Mouse (Mus musculus) intestine, embryonic 15.5 days (tissue): Measurements from ENCODE around the gene Jkamp. TPM values are rescaled to one million over a fixed set of nuclear protein-coding genes. Genes with fewer than 3 reads are reported as not detected.
A peak's percentile ranks its signal among the peaks of the same experiment; 100 is the strongest.

Source experiments
- ATAC-seq: fragments of 200-750 bp; cut with Nextera tagmentation; 2 replicates; pipeline ENCODE4 v1.8.0; 2017; ENCODE audit warnings: moderate TSS enrichment, moderate library complexity
- H3K27ac ChIP-seq: fragments of 300-500 bp; sonication (generic); 2 replicates; pipeline ENCODE4 v1.5.1; 2015; ENCODE audit warnings: mild to moderate bottlenecking, inconsistent platforms
- H3K27me3 ChIP-seq: fragments of 300-500 bp; sonication (generic); replicated peaks from 2 replicates; pipeline ENCODE4 v1.6.1; 2015; ENCODE audit warnings: inconsistent platforms
- H3K36me3 ChIP-seq: fragments of 300-500 bp; sonication (generic); 2 replicates; pipeline ENCODE4 v1.6.1; 2015; ENCODE audit warnings: inconsistent platforms
- H3K4me1 ChIP-seq: fragments of 300-500 bp; sonication (generic); replicated peaks from 2 replicates; pipeline ENCODE4 v1.6.1; 2015; ENCODE audit warnings: inconsistent platforms
- H3K4me2 ChIP-seq: fragments of 300-500 bp; sonication (generic); replicated peaks from 2 replicates; pipeline ENCODE4 v1.6.1; 2015; ENCODE audit warnings: mild to moderate bottlenecking, inconsistent platforms
- H3K4me3 ChIP-seq: fragments of 300-500 bp; sonication (generic); replicated peaks from 2 replicates; pipeline ENCODE4 v1.5.1; 2015; ENCODE audit warnings: inconsistent platforms
- H3K9ac ChIP-seq: fragments of 300-500 bp; sonication (generic); 2 replicates; pipeline ENCODE4 v1.6.1; 2015; ENCODE audit warnings: inconsistent platforms
- H3K9me3 ChIP-seq: fragments of 300-500 bp; sonication (generic); 2 replicates; pipeline ENCODE4 v1.6.1; 2016; ENCODE audit warnings: inconsistent platforms
- WGBS: fragments of 180-500 bp; shearing (Covaris S2); methylation state at CpG from one replicate; pipeline ENCODE4 v1.1.7; 2015; 5-methylcytosine and 5-hydroxymethylcytosine counted together
- polyA plus RNA-seq: library from polyadenylated mRNA; unstranded; fragments of >200 nt; fragmentation: Nextera tagmentation; extraction: Ambion mirVana; gene quantifications from 2 replicates; pipeline ENCODE4 v1.2.1, GENCODE M21; 2015

Jkamp gene
- polyA plus RNA-seq, 1 experiment from 2014 or later: 59.8 TPM

DNA sequence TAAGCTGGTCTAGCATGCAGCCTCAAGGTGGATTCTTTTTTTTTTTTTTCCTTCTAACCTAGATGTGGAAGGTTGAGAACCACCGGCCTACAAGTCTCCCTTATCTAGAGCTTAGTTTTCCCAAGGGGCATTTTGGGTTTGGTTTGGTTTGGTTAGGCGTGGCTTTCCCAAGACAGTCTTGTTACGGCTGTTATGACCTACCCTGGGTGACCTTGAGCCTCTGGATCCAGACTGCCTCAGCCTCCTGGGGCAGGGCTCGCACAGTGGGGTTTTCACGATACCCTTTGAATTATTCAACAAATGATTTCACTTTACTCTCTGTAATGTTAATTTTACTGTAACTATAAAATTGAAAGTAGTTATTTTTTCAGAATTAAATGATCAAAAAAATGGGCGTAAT is 17.4 kb downstream of the Jkamp start:
- Histone ChIP-seq H3K27me3 (no peaks in the 10 kb centered on the region), H3K9me3 (no peaks in the 10 kb centered on the region), H3K4me2 (no peak overlapping the region), H3K9ac (no peak overlapping the region), H3K36me3 (peaks cover 7% of the 10 kb centered on the region; the same call in 1 of the 2 replicates), H3K4me1 (0 out of 2 replicates have a peak, but pooled peaks cover 2% of the 10 kb centered on the region), H3K4me3 (no peak overlapping the region), H3K27ac (no peak overlapping the region)
- ATAC-seq: no peak
- WGBS: 74% methylated on average over 6 of the region's 6 CpGs

- Histone ChIP-seq H3K4me1 (0 out of 2 replicates have a peak, but pooled peaks cover 2% of the 10 kb centered on the region), H3K27ac (no peak overlapping the region), H3K36me3 (peaks cover 7% of the 10 kb centered on the region; the same call in 1 of the 2 replicates), H3K9me3 (no peaks in the 10 kb centered on the region), H3K27me3 (no peaks in the 10 kb centered on the region), H3K4me3 (no peak overlapping the region), H3K9ac (no peak overlapping the region), H3K4me2 (no peak overlapping the region)
- WGBS: 86% methylated on average over 5 of the region's 5 CpGs
- no peak for ATAC-seq
Observed at GRCm38 (mm10) chr12:72104027-72104426, 18.6 kb downstream of the Jkamp start.

- Histone ChIP-seq H3K4me3 (no peak overlapping the region), H3K4me2 (0 out of 2 replicates have a peak overlapping the region, but pooled peaks have one; percentile 14)
- peak; percentile 77 for ATAC-seq
Observed at GRCm38 (mm10) chr12:72104525-72105281, 19.3 kb downstream of the Jkamp start.

DNA sequence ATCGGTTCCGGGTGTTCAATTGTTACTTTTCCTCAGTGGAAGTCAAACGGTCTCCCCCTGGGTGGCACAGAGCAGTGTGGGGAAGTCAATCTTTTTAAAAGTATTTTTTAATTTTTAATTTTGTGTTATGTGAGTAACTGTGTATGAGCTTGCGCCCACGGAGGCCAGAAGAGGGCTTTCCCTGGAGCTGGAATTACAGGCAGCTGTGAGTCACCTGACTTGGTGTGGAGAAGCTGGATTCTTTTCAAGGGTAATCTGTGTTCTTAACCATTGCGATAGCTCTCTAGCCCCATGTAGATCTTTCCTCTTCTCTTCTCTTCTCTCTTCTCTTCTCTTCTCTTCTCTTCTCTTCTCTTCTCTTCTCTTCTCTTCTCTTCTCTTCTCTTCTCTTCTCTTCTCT is 29.7 kb downstream of the Jkamp start:
- WGBS: 75% methylated on average over 6 of the region's 6 CpGs
- no peak overlapping the region for H3K4me3 ChIP-seq
- no peaks in the 10 kb centered on the region for H3K4me1 ChIP-seq
- H3K27ac ChIP-seq: no peak overlapping the region
- H3K27me3 ChIP-seq: no peaks in the 10 kb centered on the region
- no peak overlapping the region for H3K9ac ChIP-seq
- H3K9me3 ChIP-seq: no peaks in the 10 kb centered on the region
- ATAC-seq: no peak
- H3K4me2 ChIP-seq: no peak overlapping the region
- H3K36me3 ChIP-seq: no peaks in the 10 kb centered on the region

More at GRCm38 (mm10) chr12:72104525-72105281, 19.3 kb downstream of the Jkamp start:
- 0 out of 2 replicates have a peak, but pooled peaks cover 2% of the 10 kb centered on the region for H3K4me1 ChIP-seq
- peaks cover 7% of the 10 kb centered on the region; the same call in 1 of the 2 replicates for H3K36me3 ChIP-seq
- 34% methylated on average over 14 of the region's 14 CpGs for WGBS
- H3K27ac ChIP-seq: no peak overlapping the region
- H3K27me3 ChIP-seq: no peaks in the 10 kb centered on the region
- H3K9me3 ChIP-seq: no peaks in the 10 kb centered on the region
- no peak overlapping the region for H3K9ac ChIP-seq

- WGBS: 78% methylated on average over 21 of the region's 23 CpGs
- Histone ChIP-seq H3K9me3 (no peaks in the 10 kb centered on the region), H3K9ac (no peak overlapping the region), H3K4me1 (no peaks in the 10 kb centered on the region), H3K4me2 (no peak overlapping the region), H3K4me3 (no peak overlapping the region), H3K36me3 (no peaks in the 10 kb centered on the region), H3K27ac (no peak overlapping the region), H3K27me3 (no peaks in the 10 kb centered on the region)
- ATAC-seq: no peak
Observed at GRCm38 (mm10) chr12:72115686-72116345, 30.4 kb downstream of the Jkamp start.

DNA sequence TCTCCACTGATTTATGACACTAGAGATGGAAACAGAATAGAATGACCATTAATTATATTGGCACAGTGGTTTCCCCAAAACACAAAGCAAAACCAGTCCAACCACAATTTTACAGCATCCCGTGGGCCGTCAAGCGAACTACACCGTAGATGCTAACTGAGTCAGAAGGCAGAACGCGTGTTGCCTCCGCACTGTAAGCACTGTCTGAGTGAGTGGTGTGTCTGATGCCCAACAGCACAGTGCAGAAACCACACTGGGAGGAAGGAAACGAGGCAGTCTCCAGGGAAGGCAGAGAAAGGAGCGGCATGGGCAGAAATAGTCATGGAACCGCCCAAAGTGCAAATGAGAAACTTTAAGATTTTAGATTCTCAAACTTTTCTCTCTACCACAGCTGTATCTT is 43.8 kb downstream of the Jkamp start:
- H3K36me3 ChIP-seq: no peaks in the 10 kb centered on the region
- 92% methylated on average over 10 of the region's 10 CpGs for WGBS
- no peaks in the 10 kb centered on the region for H3K4me1 ChIP-seq
- H3K4me3 ChIP-seq: no peak overlapping the region
- H3K27me3 ChIP-seq: no peaks in the 10 kb centered on the region
- H3K4me2 ChIP-seq: no peak overlapping the region
- H3K27ac ChIP-seq: no peak overlapping the region
- H3K9ac ChIP-seq: no peak overlapping the region
- H3K9me3 ChIP-seq: no peaks in the 10 kb centered on the region
- no peak for ATAC-seq

- WGBS: 89% methylated on average over 4 of the region's 4 CpGs
Observed at GRCm38 (mm10) chr12:72150786-72151185, 65.4 kb downstream of the Jkamp start.

More at GRCm38 (mm10) chr12:72150786-72151185, 65.4 kb downstream of the Jkamp start:
- ATAC-seq: no peak
- H3K4me1 ChIP-seq: no peaks in the 10 kb centered on the region
- no peak overlapping the region for H3K4me3 ChIP-seq
- no peaks in the 10 kb centered on the region for H3K9me3 ChIP-seq
- no peaks in the 10 kb centered on the region for H3K36me3 ChIP-seq
- no peak overlapping the region for H3K4me2 ChIP-seq
- H3K9ac ChIP-seq: no peak overlapping the region
- H3K27me3 ChIP-seq: no peaks in the 10 kb centered on the region
- no peak overlapping the region for H3K27ac ChIP-seq

Other genes with a start within 250 kb of the Jkamp start
- gene Gpr135, start 14.5 kb upstream of the Jkamp start, polyA plus RNA-seq: 0.54 and 0.68 TPM in 2 replicates
- gene L3hypdh, start 150 bp upstream of the Jkamp start, polyA plus RNA-seq: 15.2 and 16.2 TPM in 2 replicates
- not detected in 2 replicates for gene Ccdc175, start 99.4 kb downstream of the Jkamp start, polyA plus RNA-seq